Mouse (Mus musculus): ENCODE data around the gene Itga3. TPM values are rescaled to one million over a fixed set of nuclear protein-coding genes. Genes with fewer than 3 reads are reported as not detected.
A peak's percentile ranks its signal among the peaks of the same experiment; 100 is the strongest.

Itga3 gene
- polyA plus RNA-seq, 1 experiment from 2014 or later = 2.9 TPM

DNA sequence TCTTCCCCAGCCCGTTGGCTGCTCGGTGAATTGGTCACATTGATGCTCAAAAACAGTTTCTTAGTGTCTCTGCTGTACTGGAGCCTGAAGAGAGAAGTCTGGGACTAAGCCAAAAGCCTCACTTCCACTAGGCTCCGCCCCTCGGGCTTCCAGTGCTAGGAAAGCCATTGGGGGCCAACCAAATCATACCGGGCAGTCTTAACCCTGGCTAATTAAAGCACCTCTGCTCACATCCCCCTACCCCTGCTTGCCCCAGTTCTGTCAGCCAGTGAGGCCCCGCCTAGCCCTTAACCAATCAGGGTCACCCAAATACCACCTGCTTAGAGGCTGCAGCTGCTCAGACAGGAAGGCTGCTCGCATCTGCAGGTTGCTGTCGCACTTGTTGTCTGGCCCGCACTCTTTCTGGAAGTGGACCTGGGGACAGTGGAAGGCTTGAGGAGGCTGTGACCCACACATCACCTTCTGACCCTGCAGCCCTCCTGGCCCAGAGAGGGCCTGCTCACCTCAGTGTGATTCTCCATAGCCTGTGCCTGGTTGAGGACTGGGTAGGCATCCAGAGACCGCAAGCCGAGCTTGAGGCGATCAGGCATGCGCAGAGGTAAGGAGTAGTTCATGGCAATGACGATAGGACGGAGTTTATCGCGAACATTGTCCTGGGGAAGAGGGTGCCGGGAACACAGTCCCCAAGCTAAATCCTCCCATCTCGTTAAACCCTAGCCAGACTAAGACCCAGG lies 19.7 kb downstream of the Itga3 start:
- WGBS = 18% methylated on average over 19 of the region's 19 CpGs
- Histone ChIP-seq H3K27me3 (ENCODE audit: control insufficient read depth, insufficient read depth, low read length) (no peaks in the 10 kb centered on the region; the same call in 1 of the 2 replicates), H3K4me2 (peak overlapping the region; percentile 24; the same call in 1 of the 2 replicates), H3K9me3 (ENCODE audit: control insufficient read depth, low read length) (no peaks in the 10 kb centered on the region), H3K4me3 (ENCODE audit: low read depth, low read length) (no peak overlapping the region), H3K27ac (ENCODE audit: low read depth, low read length) (no peak overlapping the region), H3K4me1 (ENCODE audit: control insufficient read depth, insufficient read depth, low read length) (no peaks in the 10 kb centered on the region), H3K9ac (ENCODE audit: low read length) (peak overlapping the region; percentile 2; the same call in 1 of the 2 replicates), H3K36me3 (ENCODE audit: control insufficient read depth, insufficient read depth, low read length) (no peaks in the 10 kb centered on the region)
- ATAC-seq (ENCODE audit: low FRiP score) = peak; percentile 44; the same call in 1 of the 2 replicates
- peak; percentile 84 for DNase-seq (ENCODE audit: low spot score, missing footprints)

GRCm38 (mm10) chr11:95053062-95053461 lies 23.5 kb downstream of the Itga3 start:
- H3K9ac ChIP-seq (ENCODE audit: low read length) = no peak overlapping the region
- no peaks in the 10 kb centered on the region for H3K36me3 ChIP-seq (ENCODE audit: control insufficient read depth, insufficient read depth, low read length)
- ATAC-seq (ENCODE audit: low FRiP score) (no peak), DNase-seq (ENCODE audit: low spot score, missing footprints) (no peak)
- H3K4me1 ChIP-seq (ENCODE audit: control insufficient read depth, insufficient read depth, low read length) = no peaks in the 10 kb centered on the region
- H3K27ac ChIP-seq (ENCODE audit: low read depth, low read length) = no peak overlapping the region
- H3K9me3 ChIP-seq (ENCODE audit: control insufficient read depth, low read length) = no peaks in the 10 kb centered on the region
- H3K4me2 ChIP-seq = no peak overlapping the region
- no peak overlapping the region for H3K4me3 ChIP-seq (ENCODE audit: low read depth, low read length)
- no peaks in the 10 kb centered on the region; the same call in 1 of the 2 replicates for H3K27me3 ChIP-seq (ENCODE audit: control insufficient read depth, insufficient read depth, low read length)
- WGBS = 74% methylated on average over 9 of the region's 9 CpGs

DNA sequence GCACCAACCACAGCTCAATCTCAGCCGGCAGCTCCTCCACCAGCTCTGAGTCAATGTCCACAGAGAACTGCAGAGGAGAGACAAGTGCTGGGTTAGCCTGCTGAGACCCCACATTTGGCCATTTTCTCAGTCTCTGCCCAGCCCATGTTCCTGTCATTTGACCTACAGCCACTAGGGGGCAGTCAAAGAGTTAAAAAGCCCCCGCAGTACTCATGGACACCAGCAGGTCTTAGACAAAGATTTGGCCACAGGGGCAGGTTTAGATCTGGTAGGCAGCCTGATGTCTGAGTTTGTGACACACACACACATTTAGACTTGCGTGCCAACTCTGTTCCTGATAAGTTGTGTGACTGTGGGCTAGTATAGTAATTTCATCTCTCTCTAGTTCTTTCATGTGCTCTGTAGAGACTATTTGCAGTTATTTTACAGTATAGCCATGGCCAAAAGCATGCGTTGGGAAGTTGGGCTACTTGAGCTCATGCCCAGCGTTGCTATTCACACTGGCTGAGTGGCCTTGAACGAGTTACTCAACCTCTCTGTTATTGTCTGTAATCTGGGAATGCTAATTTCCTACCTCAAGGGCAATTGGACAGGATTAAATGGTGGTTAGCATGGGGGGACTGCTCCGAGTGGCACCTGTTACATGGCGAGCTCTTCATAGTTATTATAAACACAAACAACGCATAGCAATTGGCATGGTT lies 29.5 kb downstream of the Itga3 start:
- Histone ChIP-seq H3K4me2 (no peak overlapping the region), H3K9me3 (ENCODE audit: control insufficient read depth, low read length) (no peaks in the 10 kb centered on the region), H3K36me3 (ENCODE audit: control insufficient read depth, insufficient read depth, low read length) (no peaks in the 10 kb centered on the region), H3K9ac (ENCODE audit: low read length) (no peak overlapping the region), H3K4me1 (ENCODE audit: control insufficient read depth, insufficient read depth, low read length) (no peaks in the 10 kb centered on the region), H3K4me3 (ENCODE audit: low read depth, low read length) (no peak overlapping the region), H3K27me3 (ENCODE audit: control insufficient read depth, insufficient read depth, low read length) (no peaks in the 10 kb centered on the region), H3K27ac (ENCODE audit: low read depth, low read length) (no peak overlapping the region)
- DNase-seq (ENCODE audit: low spot score, missing footprints) = peak; percentile 95
- peak; percentile 60; the same call in 1 of the 2 replicates for ATAC-seq (ENCODE audit: low FRiP score)
- 64% methylated on average over 9 of the region's 9 CpGs for WGBS

- DNase-seq (ENCODE audit: low spot score, missing footprints) (no peak), ATAC-seq (ENCODE audit: low FRiP score) (no peak)
- Histone ChIP-seq H3K9ac (ENCODE audit: low read length) (no peak overlapping the region), H3K27me3 (ENCODE audit: control insufficient read depth, insufficient read depth, low read length) (no peaks in the 10 kb centered on the region; the same call in 1 of the 2 replicates), H3K36me3 (ENCODE audit: control insufficient read depth, insufficient read depth, low read length) (no peaks in the 10 kb centered on the region), H3K27ac (ENCODE audit: low read depth, low read length) (no peak overlapping the region), H3K4me1 (ENCODE audit: control insufficient read depth, insufficient read depth, low read length) (peaks cover 13% of the 10 kb centered on the region), H3K4me2 (no peak overlapping the region), H3K4me3 (ENCODE audit: low read depth, low read length) (no peak overlapping the region), H3K9me3 (ENCODE audit: control insufficient read depth, low read length) (no peaks in the 10 kb centered on the region)
- WGBS = 52% methylated on average over 12 of the region's 13 CpGs
Measured at GRCm38 (mm10) chr11:95044185-95044870, 32.3 kb downstream of the Itga3 start.

GRCm38 (mm10) chr11:95043608-95044007 lies 33.0 kb downstream of the Itga3 start:
- Histone ChIP-seq H3K9me3 (ENCODE audit: control insufficient read depth, low read length) (no peaks in the 10 kb centered on the region), H3K27ac (ENCODE audit: low read depth, low read length) (no peak overlapping the region), H3K9ac (ENCODE audit: low read length) (no peak overlapping the region), H3K4me1 (ENCODE audit: control insufficient read depth, insufficient read depth, low read length) (peaks cover 13% of the 10 kb centered on the region), H3K4me3 (ENCODE audit: low read depth, low read length) (no peak overlapping the region), H3K27me3 (ENCODE audit: control insufficient read depth, insufficient read depth, low read length) (no peaks in the 10 kb centered on the region; the same call in 1 of the 2 replicates), H3K36me3 (ENCODE audit: control insufficient read depth, insufficient read depth, low read length) (no peaks in the 10 kb centered on the region), H3K4me2 (no peak overlapping the region)
- no peak for DNase-seq (ENCODE audit: low spot score, missing footprints)
- WGBS = 61% methylated on average over 7 of the region's 7 CpGs
- no peak for ATAC-seq (ENCODE audit: low FRiP score)

- 97% methylated on average over 4 of the region's 4 CpGs for WGBS
- no peak for ATAC-seq (ENCODE audit: low FRiP score)
- DNase-seq (ENCODE audit: low spot score, missing footprints) = peak; percentile 56
Measured at GRCm38 (mm10) chr11:95043060-95043459, 33.5 kb downstream of the Itga3 start.

DNA sequence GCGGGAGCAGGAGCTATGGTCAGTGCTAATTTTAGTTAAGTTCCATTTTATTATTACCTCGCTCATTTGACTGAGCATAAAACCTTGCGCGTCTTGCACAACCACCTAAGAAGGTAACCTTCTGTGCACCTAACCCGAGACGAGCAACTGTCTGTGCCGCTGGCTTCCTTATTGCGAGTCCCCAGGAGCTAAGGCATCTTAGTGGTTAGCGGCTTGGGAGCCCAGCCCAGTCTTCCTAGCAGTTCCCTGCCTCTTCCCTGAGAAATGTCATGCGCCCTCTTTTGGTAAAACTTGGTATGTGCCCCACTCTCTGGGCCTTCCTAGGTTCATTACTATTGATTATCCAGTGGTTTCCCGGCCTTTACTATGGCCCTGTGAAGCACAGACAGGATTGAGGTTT lies 34.5 kb downstream of the Itga3 start:
- peak; percentile 15; the same call in 1 of the 2 replicates for ATAC-seq (ENCODE audit: low FRiP score)
- Histone ChIP-seq H3K9me3 (ENCODE audit: control insufficient read depth, low read length) (no peaks in the 10 kb centered on the region), H3K27ac (ENCODE audit: low read depth, low read length) (no peak overlapping the region), H3K9ac (ENCODE audit: low read length) (peak overlapping the region; percentile 31), H3K36me3 (ENCODE audit: control insufficient read depth, insufficient read depth, low read length) (no peaks in the 10 kb centered on the region), H3K4me3 (ENCODE audit: low read depth, low read length) (peak overlapping the region; percentile 22), H3K4me1 (ENCODE audit: control insufficient read depth, insufficient read depth, low read length) (peaks cover 13% of the 10 kb centered on the region), H3K27me3 (ENCODE audit: control insufficient read depth, insufficient read depth, low read length) (no peaks in the 10 kb centered on the region; the same call in 1 of the 2 replicates), H3K4me2 (peak overlapping the region; percentile 47)
- peak; percentile 99 for DNase-seq (ENCODE audit: low spot score, missing footprints)
- WGBS = 2% methylated on average over 11 of the region's 11 CpGs

More at GRCm38 (mm10) chr11:95043060-95043459, 33.5 kb downstream of the Itga3 start:
- Histone ChIP-seq H3K9ac (ENCODE audit: low read length) (no peak overlapping the region), H3K27ac (ENCODE audit: low read depth, low read length) (no peak overlapping the region), H3K9me3 (ENCODE audit: control insufficient read depth, low read length) (no peaks in the 10 kb centered on the region), H3K4me2 (no peak overlapping the region), H3K27me3 (ENCODE audit: control insufficient read depth, insufficient read depth, low read length) (no peaks in the 10 kb centered on the region; the same call in 1 of the 2 replicates), H3K36me3 (ENCODE audit: control insufficient read depth, insufficient read depth, low read length) (no peaks in the 10 kb centered on the region), H3K4me3 (ENCODE audit: low read depth, low read length) (no peak overlapping the region), H3K4me1 (ENCODE audit: control insufficient read depth, insufficient read depth, low read length) (peaks cover 13% of the 10 kb centered on the region)

DNA sequence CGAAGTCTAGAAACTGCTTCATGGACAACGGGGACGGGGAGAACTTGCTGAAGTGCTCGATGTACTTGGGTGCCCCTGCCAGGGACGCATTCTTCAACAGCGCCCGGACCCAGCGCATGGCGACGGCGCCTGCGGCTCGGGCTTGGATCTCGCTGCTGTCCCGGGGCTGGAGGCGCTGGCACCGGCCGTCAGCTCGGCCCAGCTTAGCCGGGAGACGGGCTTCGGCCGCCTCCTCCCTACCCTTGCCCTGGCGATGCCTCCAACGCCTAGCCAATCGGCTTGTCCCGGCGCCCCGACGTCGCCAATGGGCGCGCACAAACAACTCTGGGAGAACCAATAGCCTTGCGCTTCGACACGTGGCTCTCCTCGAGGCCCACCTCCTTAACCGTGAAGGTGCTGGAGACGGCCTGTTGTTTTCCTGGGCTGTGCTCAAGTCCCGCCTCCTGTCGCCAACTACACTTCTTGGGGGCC lies 35.4 kb downstream of the Itga3 start, which contains the start of gene Pdk2:
Gene Pdk2 (minus strand): TSS at position 216 of the 471 bp plus-strand sequence.
- Histone ChIP-seq H3K4me3 (ENCODE audit: low read depth, low read length) (peak within 1 kb of the TSS; percentile 65), H3K36me3 (ENCODE audit: control insufficient read depth, insufficient read depth, low read length) (no peaks in the 10 kb centered on the region), H3K27me3 (ENCODE audit: control insufficient read depth, insufficient read depth, low read length) (no peaks in the 10 kb centered on the region; the same call in 1 of the 2 replicates), H3K27ac (ENCODE audit: low read depth, low read length) (no peak within 1 kb of the TSS), H3K9me3 (ENCODE audit: control insufficient read depth, low read length) (no peaks in the 10 kb centered on the region), H3K4me2 (peak within 1 kb of the TSS; percentile 96), H3K4me1 (ENCODE audit: control insufficient read depth, insufficient read depth, low read length) (peaks cover 13% of the 10 kb centered on the region), H3K9ac (ENCODE audit: low read length) (peak within 1 kb of the TSS; percentile 68)
- WGBS = under 1% methylated on average over 41 of the region's 41 CpGs
- ATAC-seq (ENCODE audit: low FRiP score) = peak; percentile 98
- DNase-seq (ENCODE audit: low spot score, missing footprints) = peak; percentile 98
